Mouse (Mus musculus) R1 (cell line): ENCODE results near the gene Isl2.
A peak's percentile ranks its signal among the peaks of the same experiment; 100 is the strongest.

Experiments
- DNase-seq: peaks from one replicate; pipeline ENCODE4 v3.0.0-alpha.2; 2018; ENCODE audit warnings: low read depth, low spot score

The Isl2 gene

DNA sequence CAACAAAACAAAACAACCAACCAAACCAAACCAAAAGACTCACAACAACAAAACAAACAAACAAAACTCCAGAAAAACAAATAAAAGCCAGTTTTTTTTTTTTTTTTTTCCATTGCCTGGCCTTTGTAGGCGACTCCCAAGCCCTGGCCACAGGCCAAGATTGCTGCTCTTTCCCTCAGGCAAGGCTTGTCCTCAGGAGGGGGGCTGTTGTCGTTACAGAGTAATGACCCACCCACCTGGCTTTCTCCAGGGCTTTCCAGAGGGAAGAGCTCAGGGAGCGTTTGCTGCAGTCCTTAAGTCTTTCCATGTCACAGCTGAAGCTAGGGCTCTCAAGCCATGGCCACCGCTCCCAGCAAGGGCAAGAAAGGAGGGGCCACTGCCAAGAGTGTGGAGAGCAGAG lies at the start of gene Isl2:
Isl2 (plus strand) TSS at position 296 of the 400 bp plus-strand sequence.
- DNase-seq, result no peak

DNA sequence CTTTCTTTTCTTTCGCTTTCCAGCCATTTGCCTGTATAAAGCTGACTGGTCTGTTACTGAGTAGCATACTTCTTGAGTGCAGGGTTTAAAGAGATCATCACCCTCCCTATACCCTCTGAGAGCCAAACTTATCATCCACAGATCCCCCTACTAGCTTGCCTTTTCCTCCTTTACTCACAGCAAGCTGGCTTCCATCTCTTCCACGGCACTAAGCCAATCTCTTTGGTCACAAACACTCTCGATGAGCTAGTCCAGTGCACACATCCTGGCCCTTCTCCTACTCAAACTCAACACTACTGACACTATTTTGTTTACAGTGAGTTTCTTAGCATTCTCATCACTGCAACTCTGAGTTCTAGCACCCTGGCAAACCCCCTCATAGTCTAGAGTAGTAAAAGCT lies 30.6 kb upstream of the Isl2 start:
- DNase-seq, result no peak

- DNase-seq, result no peak
These were observed 29.8 kb upstream of the Isl2 start for GRCm38 (mm10) chr9:55508701-55509100.

DNA sequence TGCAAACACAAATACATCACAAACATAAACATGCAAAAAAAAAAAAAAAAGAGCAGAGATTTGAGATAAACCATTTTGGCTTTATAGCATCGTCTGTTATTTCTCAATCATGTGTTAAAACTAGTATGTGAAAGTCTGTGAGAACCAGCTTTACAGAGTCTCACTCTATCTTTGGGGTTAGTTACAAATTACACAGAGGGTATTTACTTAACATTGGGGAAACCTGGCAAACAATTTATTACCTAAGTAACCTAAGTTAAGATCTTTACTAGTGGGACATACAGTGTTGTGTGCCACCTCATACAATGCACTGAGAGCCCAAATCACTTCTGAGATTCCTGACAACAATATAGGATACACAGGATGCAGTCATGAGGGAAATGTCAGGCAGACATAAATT lies 28.7 kb upstream of the Isl2 start:
- no peak for DNase-seq

DNA sequence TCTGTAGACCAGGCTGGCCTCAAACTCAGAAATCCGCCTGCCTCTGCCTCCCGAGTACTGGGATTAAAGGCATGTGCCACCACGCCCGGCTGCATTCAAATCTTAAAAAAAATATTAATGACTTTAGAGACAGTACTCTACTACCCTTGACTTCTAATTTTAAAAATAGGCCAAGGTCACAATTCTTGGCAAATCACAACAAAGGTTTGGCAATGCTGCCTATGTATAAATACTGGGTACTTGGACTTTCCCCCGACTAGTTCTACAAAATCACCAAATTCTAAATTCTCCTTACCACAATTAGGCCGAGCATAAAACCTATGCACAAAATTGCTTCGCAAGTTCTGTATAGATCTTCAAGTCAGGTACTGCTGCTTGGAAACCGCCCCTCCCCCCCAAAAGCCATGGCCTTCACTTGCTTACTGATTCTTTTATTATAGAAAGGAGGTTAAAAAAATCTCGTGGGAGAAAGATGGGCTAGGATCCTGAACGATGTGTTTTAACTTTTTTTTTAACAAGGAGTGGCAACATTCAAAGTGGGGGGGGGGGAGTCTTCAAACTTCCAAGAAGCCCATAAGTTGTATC lies 27.7 kb upstream of the Isl2 start:
- DNase-seq, result peak; percentile 4

- peak; percentile 80 for DNase-seq
These were observed 26.9 kb upstream of the Isl2 start for GRCm38 (mm10) chr9:55511521-55511993.

- peak; percentile 98 for DNase-seq
These were observed 26.4 kb upstream of the Isl2 start, which contains the start of gene Etfa for GRCm38 (mm10) chr9:55512027-55512543. TSS of gene Etfa (minus strand) at chr9:55512243.

- DNase-seq, result peak; percentile 78
These were observed 12.8 kb upstream of the Isl2 start for GRCm38 (mm10) chr9:55525716-55526115.

GRCm38 (mm10) chr9:55535907-55536306 lies 2.6 kb upstream of the Isl2 start:
- DNase-seq, result peak; percentile 71

DNA sequence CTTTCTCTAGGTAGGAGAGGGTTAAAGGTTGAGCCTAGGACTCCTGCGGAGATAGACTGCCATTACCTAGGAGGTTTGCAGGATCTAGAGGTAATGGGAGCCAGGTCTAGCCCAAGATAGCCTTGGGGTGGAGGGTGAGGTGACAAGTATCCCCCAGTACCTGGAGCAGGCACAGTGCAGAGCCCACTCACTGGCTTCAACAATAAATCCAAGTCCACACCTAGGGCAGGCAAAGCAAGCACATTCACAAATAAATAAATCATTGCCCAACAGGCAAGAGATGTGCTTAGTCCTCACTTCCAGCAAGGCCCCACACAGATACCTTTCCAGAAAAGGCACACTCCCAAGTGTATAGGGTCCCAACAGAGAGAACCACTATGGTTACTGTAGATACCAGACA lies 534 bp downstream of the Isl2 start:
- no peak for DNase-seq

DNA sequence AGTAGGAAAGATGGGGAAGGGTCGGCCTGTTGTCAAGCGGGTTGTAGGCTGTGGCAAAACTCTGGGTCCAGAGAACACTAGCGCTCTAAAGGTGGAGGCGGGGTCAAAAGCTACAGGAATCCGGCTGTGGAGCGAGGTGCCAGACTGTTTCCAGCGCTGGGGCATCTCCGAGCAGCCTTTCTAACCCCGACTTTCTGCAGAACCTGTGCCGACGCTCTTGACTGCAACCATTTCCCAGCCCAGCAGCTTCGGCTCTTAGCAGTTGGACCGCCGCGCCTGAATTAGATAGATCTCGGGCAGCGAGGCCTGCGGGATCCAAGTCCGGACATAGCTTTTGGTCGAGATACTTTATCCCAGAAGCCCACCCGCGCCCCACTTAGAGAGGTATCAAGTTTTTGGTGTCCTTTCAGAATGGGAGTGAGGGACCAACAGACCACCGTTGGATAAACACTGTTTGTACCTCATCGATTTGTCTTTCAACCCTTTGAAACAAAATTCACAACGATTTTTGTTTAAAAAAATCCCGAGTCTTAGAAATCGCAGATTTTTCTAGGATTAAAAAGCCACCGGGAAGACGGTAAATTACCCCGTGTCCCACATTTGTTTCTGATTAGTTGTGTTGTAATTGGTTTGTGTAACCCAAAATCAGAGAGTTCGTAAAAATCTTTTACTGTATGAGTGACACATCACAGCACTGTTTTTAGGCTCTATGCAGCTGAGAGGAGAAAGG lies 1.4 kb downstream of the Isl2 start:
- DNase-seq, result peak; percentile 43

- no peak for DNase-seq
These were observed 1.9 kb downstream of the Isl2 start for GRCm38 (mm10) chr9:55540391-55540770.

- DNase-seq, result peak; percentile 95
These were observed 2.4 kb downstream of the Isl2 start for GRCm38 (mm10) chr9:55540888-55541287.

GRCm38 (mm10) chr9:55541681-55542365 lies 3.4 kb downstream of the Isl2 start:
- peak; percentile 28 for DNase-seq

GRCm38 (mm10) chr9:55542366-55543325 lies 4.2 kb downstream of the Isl2 start:
- DNase-seq, result peak; percentile 42

DNA sequence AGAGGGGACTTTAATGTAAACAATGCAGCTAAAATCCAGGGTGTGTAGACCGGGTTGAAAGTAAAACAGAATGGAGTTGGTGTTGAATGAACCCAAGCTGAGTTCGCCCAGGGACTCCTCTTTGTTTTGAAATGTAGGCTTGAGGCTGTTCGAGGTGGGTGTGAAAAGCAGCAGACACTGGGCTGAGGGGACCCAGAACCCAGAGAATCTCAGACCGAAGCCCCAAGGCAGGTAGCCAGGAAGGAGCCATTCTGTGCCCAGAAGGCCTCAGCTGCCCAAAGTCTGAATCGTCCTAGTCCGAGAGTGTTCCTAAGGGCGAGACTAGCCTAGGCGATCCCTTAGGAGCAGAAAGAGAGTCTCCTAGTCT lies 4.8 kb downstream of the Isl2 start:
- peak; percentile 23 for DNase-seq

GRCm38 (mm10) chr9:55543703-55544401 lies 5.4 kb downstream of the Isl2 start:
- DNase-seq, result peak; percentile 53

- DNase-seq, result peak; percentile 54
These were observed 6.5 kb downstream of the Isl2 start for GRCm38 (mm10) chr9:55544861-55545555.

GRCm38 (mm10) chr9:55545556-55546175 lies 7.2 kb downstream of the Isl2 start:
- no peak for DNase-seq
